Mouse (Mus musculus) cerebellum, postnatal 36 days (tissue): Measurements from ENCODE around the gene Umad1.
A peak's percentile ranks its signal among the peaks of the same experiment; 100 is the strongest.

ENCODE experiments used
- DNase-seq, 2 experiments: peaks; one replicate each; pipeline ENCODE4 v3.0.0; 2021 to 2022; ENCODE audit warnings: mixed read lengths in 2 of 2

Gene Umad1

DNA sequence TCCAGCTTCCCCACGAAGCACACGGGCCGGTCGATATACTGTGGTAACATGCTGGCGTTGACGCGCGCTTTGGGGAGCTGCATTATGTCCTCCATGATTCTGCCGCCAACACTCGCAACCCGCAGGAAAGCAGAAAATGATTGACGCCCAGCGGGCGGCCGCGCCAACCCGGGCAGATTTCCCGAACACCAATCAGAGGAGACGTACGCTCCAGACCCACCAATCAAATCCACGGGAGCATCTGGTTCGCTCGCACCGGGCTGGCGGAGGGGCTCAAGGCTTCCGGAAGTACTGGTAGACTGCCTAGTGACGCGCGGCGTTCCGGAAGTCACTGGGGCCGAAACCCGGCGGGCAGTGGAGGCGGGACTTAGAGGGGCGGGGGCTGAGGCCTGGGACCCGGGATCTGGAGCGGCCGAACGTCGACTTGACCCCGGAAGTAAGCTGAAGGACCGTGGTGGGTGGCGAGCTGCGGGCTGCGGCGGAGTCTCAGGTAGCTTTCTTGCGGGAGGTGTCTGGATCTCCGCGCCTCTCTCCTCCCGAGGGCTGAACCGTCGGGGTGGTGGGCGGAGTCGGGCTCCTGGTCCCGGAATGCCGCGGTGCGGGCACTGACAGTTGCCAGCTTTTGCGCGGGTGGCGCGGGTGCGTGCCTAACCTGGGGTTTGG is at the start of gene Umad1, which contains the start of the genes Rpa3 and Gm45062:
Gene Umad1, plus strand, starts transcription at position 285 of the 663 bp plus-strand sequence.
Gene Rpa3, minus strand, starts transcription at position 170 of the 663 bp plus-strand sequence.
Gene Gm45062, plus strand, starts transcription at position 447 of the 663 bp plus-strand sequence.
- peak; percentile 97 to 98 for DNase-seq

DNA sequence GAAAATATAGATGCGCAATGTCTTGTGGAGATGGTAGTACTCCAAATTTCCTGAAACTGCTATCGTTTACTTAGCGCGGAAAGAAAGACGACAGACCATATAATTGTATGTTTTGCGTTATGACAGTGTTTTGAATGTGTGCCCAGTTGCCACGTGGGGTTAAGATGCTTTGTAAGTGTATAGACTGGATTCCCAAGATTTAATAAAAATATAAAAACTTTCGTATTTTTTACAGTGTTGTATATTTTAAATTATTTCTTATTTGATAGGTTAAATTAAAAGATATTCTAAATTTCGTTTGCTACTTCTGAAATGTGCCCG is 49.3 kb upstream of the Umad1 start:
- peak in 1 of 2 experiments; percentile 9 for DNase-seq

DNA sequence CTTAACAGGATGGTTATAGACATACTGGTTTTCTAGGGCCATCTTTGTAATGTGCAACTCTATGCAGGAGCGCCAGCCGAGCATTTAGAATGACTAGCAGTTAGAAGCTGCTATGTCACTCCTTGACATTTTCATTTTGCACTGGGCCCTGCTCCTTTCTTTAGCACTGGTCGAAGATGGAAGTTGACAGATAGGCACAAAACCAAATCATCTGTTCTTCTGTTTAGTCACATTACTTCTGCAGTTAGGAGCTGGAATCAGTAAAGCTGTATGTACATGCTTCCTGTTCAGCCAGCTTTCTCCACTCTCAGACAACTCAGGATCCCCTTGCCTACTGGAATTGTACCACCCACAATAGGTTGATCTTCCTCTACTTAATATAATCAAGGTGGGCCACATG is 48.4 kb upstream of the Umad1 start:
- peak in 1 of 2 experiments; percentile 12 for DNase-seq

DNA sequence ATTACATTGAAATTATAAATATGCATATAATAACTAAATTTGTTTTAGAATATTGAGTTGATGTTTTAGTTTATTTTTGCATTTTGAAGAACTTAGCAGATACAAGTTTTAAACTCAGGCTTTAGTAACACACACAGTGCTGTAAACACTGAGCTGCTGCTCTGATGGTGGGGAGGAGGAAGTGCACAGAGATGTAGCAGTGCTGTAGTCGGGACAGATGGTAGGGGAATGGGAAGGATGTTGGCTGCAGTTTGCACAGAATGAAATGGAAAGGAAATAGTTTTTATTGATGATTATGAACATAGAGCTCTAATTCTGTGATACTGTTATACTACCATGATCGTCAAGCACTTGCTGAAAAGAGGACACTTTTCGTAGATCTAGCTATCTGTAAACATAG is 32.1 kb upstream of the Umad1 start:
- DNase-seq: no peak

DNA sequence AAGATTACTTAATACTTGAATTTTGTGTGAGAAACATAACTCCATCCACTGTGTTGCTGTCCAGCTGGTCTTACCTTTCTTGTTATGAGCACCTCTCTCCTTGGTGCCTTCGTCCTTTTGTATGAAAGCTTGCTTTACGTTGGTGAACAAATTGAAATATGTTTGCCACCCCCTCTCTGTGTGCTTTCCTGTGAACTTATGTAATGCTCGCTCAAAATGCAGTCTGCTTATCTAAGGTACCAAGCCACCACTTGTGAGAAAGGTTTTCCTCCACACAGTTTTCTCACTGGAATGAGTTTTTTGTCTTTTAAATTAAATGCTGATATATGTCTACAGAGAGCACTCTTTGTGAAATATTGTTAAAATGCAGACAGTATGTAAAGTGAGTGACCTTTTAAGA is 30.5 kb upstream of the Umad1 start:
- no peak for DNase-seq

DNA sequence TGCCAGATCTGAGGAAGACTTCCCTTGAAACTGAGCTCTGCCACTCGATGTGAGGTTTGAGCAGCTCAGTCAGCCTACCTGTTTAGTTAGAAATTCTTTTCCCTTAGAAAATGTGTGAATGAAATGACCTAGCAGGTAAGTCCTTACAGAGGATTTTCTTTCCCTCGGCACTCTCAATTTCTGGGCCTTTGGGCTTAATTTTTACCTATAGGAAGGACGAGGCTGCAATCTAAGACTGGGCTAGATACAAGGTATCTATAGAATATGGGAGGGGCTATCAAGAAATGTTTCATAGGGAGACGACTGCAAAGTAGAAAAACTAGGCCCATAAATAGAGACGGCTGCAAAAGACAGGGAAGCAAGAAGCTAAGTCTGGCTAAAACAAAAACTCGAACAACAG is 772 bp upstream of the Umad1 start:
- DNase-seq: no peak

DNA sequence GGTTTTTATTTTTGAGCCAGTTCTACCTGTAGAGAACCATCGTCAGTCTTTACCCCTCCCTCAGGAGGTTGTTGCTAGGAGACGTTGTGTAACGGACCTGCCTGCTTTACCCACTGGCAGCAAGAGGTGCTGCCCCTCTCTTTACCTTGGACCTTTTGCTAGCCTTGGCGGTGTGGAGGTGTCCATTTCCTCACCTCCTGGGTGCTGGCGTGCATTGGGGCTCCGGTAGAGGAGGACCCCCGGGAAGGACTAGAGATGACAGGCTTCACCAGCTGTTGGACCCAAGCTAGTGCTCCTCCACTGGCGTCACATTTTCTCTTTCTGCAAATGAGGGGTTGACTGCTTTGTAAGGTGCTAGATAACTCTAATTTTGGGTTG is 568 bp downstream of the Umad1 start:
- DNase-seq: no peak

DNA sequence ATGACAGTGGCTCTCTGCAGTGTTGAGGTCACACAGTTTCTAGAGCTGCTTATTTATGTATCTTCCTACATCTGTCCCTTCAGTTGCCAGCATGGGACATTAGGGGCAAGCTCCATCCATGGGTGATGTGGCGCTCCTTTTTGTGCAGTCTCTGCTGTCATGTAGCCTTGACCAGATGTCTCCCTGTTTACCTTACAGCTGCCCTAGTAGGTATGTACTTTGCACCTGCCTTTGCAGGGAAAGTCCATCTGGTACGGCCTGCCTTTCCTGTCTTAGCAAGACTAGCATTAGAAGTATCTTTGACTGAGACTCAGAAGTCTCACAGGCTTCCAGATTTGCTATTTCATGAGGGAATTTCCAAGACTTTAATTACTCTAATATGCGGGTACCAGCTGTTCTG is 12.0 kb downstream of the Umad1 start:
- no peak for DNase-seq

DNA sequence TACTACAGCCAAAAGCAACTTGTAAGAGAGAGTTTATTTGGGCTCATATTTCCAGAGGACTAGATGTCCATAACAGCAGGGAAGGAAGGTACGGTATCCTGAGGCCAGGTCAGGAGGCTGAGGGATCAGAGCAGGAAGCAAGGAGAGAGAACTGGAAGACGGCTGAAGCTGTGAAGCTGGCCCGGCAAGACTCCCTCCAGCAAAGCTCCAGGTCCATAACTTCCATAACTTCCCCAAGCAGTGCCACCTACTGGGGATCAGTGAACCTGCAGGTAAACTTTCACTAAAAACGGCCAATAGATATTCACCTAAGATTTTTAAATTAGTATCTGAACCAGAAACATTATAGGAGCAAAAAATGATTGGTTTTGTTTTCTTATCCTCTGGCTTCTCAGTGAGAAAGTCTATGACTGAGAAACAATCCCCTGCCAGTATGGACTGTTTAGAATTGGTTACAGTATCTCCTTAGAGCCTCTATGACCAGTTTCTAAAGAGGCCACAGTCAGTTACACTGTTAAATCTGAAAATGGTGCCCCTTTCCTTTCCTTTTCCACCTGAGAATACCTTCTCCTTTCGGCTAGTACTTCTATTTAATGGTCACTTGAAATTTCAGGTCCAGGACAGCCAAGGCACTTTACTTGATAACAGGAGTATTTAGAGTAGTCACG is 15.4 kb downstream of the Umad1 start:
- DNase-seq: peak; percentile 55 to 58

DNA sequence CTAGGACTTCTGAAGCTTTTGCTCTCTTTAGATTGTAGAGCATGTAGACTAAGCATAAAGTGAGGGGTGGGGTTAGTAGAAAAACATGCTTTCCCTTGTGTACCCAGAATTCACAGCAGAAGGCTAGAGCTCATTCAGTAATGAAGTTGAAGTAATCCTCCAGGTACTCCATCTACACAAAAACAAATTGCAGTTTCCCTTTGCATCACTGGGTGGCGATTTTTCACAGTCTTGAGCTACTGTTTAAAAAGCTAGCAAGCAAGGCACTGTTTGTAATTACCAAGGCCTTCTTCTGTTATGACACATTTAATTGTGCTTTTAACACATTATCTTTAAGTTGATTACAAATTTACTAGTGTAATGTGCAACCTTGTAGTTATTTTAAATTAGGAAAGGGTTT is 16.0 kb downstream of the Umad1 start:
- peak; percentile 75 to 87 for DNase-seq

DNA sequence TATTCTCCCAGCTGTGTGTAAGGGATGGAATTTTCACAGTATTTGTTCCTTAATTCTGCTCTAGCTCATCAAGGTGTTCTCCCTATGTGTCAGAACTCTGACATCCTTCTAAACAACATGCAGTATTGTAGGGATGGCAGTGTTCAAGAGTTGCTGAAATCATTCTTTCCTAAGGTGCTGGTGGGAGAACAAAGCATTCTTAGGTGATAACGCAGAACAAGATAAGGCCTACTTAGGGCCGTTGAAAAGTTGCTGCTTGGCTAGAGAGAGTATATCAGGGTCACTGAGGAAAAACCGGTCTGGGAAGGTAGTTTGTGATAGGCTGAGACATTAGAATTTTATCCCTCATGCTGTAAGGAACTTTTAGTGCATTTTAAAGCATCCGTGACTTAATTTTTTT is 17.3 kb downstream of the Umad1 start:
- no peak for DNase-seq

DNA sequence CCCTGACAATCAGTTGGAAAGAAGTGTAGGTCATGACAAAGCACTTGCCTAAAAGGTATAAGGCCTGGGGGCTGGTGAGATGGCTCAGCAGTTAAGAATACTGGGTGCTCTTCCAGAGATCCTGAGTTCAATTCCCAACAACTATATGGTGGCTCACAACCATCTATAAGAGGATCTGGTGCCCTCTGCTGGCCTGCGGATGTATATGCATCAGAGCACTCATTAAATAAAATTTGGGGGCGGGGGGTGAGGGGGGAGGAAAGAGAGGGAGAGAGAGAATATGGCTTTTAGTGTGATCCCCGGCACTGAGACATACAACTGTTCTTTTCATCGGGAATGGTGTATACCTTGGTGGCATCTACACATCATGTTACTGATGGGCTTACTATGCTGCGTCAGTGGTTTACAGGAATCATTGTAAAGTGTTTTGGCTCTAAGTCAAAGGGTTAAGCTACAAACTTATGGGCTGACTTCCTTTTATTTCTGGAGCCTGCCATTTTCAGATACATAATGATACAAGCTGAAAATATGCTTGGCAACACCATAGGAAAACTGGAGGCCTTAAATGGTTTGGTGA is 19.4 kb downstream of the Umad1 start:
- DNase-seq: no peak

DNA sequence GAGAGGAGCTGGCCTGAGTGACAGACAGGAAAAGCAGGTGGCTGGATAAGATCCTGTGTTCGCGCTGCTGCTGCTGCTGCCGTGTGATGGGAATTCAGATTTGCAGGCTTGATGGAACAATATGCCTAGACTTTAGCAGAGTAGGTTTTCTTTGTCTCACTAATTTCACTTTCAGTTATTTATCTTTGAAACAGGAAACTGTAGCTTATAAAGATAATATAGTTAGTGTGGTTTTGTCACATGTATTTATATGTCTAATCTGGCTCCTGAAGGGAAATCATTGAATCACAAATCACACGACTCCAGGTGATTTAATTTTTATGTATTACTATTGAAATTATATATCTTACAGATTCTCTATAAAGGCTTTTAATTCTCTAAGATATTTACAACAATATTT is 24.2 kb downstream of the Umad1 start:
- no peak for DNase-seq

DNA sequence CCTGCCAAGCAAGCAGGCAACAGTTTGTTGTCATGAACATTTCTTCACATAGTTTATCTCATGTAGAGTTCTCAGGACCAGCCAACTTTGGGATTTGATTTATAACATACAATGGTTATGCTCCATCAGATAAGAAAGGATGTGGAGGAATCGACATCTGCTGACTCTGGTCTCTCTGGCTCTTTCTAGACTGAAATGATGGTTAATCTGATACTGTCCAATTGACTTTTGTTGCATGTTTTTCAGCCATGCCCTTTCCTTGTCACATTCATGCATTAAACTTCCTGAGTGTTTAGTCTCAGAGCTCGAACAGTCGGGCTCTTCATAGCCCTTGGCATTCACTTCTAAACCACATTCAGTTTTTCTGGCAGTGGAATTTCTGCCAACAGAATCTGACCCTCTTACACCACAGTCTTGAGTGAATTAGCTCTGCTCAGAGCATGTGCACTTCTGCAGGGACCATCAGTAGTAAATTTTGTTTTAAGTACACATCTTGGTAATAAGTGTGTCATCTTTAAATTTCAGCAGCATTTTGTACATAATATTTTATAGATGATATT is 26.4 kb downstream of the Umad1 start:
- no peak for DNase-seq

DNA sequence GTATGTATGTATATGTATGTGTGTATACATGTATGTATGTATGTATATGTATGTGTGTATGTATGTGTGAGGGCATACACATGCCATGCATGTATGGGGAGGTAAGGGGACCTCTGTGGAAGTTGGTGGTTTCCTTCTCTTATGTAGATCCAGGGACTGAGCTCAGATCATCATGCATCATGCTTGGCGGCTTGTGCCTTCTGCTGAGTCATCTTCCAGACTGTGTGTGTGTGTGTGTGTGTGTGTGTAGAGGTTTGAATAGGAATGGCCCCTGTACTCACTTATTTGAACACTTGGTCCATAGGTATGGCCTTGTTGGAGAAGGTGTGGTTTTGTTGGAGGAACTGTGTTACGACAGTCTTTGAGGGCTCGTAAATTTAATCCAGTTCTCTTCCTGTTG is 27.1 kb downstream of the Umad1 start:
- DNase-seq: no peak

DNA sequence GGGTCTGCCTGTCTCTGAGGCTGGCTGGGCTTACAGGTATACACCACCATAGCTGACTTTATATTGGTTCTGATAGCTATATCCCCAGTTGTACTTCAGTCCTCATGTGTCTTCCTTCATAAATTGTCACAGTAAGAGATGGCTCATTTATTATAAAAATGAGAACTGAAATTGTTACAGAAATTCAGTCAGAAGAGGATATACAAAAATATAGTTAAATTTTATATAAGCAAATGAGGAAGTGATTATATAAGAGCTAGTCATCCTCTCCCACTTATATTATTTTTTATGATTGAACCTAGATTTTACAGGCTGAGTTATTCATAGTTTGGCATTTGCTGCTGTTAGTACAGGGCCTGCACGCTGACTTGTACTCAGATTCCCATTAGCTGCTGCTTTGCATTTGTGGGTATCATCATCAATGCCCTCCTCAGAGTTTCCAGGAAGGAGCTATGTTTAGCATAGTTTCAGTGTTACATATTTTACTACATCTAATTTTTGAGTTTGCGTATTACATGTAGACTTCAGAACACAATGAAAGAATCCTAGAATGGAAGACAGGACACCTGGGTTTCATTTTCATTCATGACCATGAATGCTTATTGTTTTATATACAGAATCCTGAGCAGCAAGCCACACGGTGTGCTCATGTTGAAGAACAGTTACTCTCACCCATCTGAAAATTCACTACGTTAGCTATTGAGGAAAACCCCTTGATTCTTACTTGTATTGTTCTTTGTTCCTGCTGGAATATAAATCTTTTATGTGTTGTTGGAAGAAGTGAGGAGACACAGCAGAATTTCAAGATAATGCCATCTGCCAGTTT is 29.9 kb downstream of the Umad1 start:
- no peak for DNase-seq

DNA sequence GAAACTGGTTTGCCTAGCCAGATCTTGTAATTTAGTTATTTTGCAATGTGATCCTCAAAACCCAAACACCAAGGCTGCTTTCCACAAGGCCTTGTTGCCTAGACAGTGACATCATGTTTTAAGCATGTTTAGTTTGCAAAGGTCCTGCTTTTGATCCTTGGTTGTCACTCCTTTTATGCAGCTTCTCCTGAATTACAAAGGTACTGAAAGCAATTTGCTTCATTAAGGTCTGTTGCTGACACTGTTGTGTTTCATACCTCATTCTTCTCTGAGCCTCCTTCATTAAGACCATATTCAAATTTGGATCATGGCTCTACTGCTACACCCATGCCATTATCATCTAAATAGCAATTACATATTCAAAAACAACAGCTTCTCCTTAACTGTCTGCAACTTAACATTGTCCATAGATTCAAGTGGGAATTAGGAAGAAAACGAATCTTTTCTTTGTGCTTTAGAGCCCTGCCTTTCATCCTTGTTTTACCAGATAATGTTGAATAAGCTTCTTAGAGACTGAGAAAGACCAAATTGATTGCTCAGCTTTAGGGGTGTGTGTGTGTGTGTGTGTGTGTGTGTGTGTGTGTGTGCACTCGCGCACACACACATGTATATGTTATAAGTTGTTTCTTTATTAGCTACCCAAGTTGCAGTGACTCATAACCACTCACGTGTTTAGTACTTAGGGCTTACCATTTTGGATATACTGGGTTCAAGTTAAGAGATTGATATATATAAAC is 35.1 kb downstream of the Umad1 start:
- DNase-seq: no peak

DNA sequence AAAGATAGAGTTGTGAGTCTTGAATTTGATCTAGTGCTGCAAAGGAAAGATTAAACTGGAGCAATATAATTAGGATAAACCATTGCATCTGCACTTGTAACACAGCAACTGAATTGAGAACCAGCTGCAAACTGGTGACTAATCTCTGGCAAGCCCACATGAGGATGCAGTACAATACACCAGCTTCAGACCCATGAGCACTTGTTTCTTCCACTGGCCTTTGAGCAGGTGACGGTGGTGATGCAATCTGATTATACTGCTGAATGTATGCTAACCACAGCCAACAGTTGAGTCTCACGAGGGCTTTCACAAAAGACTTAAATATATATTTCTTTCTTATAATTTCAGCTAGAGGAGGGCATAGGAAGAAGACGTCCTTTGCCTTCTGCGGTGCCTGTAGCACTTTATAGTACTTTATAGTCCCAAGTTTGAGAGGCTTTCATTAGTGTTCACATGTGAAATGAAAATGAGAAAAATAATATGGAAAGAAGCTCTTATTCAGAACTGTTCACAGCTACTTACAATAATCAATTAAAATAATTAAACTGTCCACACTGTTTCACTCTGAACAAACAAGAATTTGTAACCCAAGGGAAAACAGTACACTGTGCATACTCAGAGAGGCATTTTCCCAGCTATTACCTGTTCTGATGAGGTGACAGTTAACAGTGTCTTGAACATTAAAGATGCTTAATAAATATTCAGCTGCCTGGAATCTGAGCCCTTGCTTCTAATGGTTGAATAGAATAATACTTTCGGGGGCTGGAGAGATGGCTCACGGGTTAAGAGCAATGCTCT is 40.2 kb downstream of the Umad1 start:
- DNase-seq: no peak

DNA sequence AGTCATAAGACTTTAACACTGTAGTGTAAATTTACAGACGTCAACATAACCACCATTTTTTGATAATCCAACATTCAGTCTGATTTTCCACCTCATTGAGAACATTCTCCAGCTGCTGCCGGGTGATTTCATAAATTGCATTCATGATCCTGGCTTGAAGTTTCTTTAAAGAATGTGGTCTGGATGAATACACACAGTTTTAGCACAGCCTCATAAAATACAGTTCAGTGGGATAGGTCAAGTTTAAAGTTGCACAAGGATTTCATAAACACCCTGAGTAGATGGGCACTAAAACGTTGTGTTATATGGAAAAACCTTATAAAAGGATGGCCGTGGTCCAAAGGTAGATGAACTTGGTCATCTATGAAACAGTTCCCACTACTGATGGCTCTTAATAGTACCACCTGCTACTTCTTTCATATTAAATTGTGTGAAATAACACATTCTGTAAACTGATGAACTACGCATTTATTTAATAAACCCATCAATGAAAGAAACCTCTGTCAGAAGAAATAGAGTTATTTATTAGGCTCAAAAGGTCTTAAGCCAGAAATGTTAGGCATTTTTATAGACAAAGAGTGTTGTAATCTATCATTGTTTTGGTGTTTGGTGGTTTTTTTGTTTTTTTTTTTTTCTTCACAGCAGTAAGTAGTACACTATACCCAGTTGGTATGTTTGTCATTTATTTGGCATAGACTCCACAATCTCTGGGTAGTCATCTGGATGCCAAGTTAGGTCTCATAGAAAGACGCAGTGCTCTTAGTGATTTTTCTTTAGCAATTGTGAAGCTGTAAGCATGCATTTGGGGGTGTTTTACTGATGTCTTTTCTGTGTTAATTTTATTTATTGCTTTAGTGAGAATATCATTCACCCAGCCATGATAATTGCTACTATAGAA is 49.0 kb downstream of the Umad1 start:
- no peak for DNase-seq

DNA sequence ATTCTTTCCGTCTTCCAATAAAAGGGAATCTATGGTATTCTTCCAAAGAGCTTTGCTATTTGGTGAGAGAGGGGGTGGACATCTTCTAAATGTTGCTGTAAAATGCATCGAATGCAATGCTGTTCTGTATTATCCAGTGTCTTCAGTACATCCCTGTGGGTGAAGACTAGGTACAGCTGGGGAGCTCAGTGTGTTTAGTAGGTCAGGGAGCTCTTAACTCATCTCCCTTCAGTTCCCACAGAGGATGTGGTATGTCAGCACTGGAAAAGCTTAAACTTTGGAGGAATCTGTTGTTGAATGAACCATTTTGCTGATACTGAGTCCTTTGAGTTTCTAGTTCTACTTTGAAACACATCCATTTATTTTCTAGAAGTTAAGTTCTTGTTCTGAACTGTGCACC is 53.5 kb downstream of the Umad1 start:
- no peak for DNase-seq

DNA sequence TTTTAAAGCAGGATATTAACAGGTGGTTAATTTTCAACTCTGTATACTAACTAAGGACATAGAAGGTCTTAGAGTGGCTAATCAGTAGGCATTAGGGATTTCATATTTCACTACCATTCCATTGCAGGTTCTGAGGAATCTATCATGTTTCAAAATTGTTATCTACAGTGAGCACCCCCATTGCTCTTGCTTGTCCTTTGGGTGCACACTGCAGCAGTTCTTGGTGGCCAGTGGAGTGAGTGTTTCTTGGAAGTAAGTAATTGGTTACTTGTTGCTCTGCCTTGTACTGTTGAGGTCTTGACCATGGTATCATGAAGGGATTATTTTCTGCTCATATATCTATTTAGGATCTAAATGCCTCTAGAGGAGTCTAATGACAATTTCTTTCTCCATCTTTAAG is 57.1 kb downstream of the Umad1 start:
- DNase-seq: no peak
